In the genomic region with DNA sequence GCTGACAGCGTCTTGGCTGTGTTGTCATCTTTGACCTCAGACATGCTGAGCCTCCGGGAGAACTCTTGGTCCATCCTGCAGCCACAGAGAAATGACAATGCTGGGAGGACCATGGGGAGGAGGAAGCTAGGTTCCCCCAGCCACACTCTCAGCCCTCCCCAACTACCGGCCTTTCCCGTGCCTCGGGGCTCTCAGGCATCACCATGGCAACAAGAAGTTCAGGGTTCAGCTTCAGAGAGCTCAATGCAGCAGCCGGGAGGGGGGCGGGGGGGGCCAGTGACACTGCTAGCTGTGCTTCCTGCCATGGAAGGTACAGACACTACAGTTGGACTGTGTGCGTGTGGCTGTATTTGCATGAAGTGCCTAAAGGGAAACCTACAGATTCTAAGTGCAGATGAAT, we compare ENCODE assay signal across 15 mouse cellular contexts.
DNase-seq lines count a peak whose midpoint lies in the region; ATAC-seq and TF ChIP-seq lines count a peak whose summit lies in the region.
"Had no signal": no experiment of that assay in that cellular context is flagged by ENCODE, and none has a peak within 500 bp of the region (broad histone marks: within the 10 kb centered on the region; RNA-seq: fewer than 3 reads in every experiment).

No protein-coding gene starts in this region.

- no peak overlapping the region for H3K9ac ChIP-seq in kidney, postnatal 0 days (ENCODE audit: low read depth, low read length)
- no peak overlapping the region for H3K9ac ChIP-seq in embryonic facial prominence, embryonic 14.5 days (ENCODE audit: low read depth, low read length)
- no peak overlapping the region for H3K9ac ChIP-seq in midbrain, embryonic 12.5 days (replicated peaks)
- H3K9ac ChIP-seq: liver, embryonic 14.5 days; stomach, embryonic 15.5 days had no signal

- TF ChIP-seq POLR2A in kidney, adult 2 months (IDR thresholded peaks at IDR 0.05; ENCODE audit: low read depth, low read length) = no peak

- no peaks in the 10 kb centered on the region for H3K27me3 ChIP-seq in kidney, postnatal 0 days (ENCODE audit: insufficient read depth, low read length)
- H3K27me3 ChIP-seq in kidney, adult 2 months (replicated peaks; ENCODE audit: control insufficient read depth, insufficient read depth, low read length) = no peaks in the 10 kb centered on the region
- H3K27me3 ChIP-seq in embryonic facial prominence, embryonic 14.5 days (replicated peaks; ENCODE audit: control insufficient read depth, insufficient read depth, low read length) = no peaks in the 10 kb centered on the region
- H3K27me3 ChIP-seq in midbrain, embryonic 12.5 days = no peaks in the 10 kb centered on the region
- H3K27me3 ChIP-seq: stomach, embryonic 15.5 days had no signal

- H3K4me2 ChIP-seq in kidney, postnatal 0 days (ENCODE audit: low read length) = no peak overlapping the region
- H3K4me2 ChIP-seq in embryonic facial prominence, embryonic 14.5 days (ENCODE audit: low read depth, low read length) = no peak overlapping the region
- no peak overlapping the region for H3K4me2 ChIP-seq in midbrain, embryonic 12.5 days (replicated peaks)
- H3K4me2 ChIP-seq: stomach, embryonic 15.5 days had no signal

- H3K36me3 ChIP-seq in kidney, postnatal 0 days (ENCODE audit: insufficient read depth, low read length) = peaks cover 56% of the 10 kb centered on the region
- H3K36me3 ChIP-seq in kidney, adult 2 months (ENCODE audit: control insufficient read depth, insufficient read depth, low read length) = no peaks in the 10 kb centered on the region
- peaks cover 94% of the 10 kb centered on the region for H3K36me3 ChIP-seq in embryonic facial prominence, embryonic 14.5 days (ENCODE audit: control insufficient read depth, insufficient read depth, low read length)
- H3K36me3 ChIP-seq in midbrain, embryonic 12.5 days = peaks cover 53% of the 10 kb centered on the region

- no peak overlapping the region for H3K4me3 ChIP-seq in kidney, postnatal 0 days (replicated peaks; ENCODE audit: low read depth, low read length)
- H3K4me3 ChIP-seq in kidney, adult 2 months (ENCODE audit: insufficient read depth, low read depth, low read length) = no peak overlapping the region
- H3K4me3 ChIP-seq in embryonic facial prominence, embryonic 14.5 days (ENCODE audit: low read depth, low read length) = no peak overlapping the region
- no peak overlapping the region for H3K4me3 ChIP-seq in midbrain, embryonic 12.5 days
- H3K4me3 ChIP-seq: left cerebral cortex, adult 2 months; stomach, embryonic 15.5 days had no signal

- 43% methylated on average over 8 of the region's 8 CpGs for WGBS in kidney, postnatal 0 days
- 40% methylated on average over 8 of the region's 8 CpGs for WGBS in kidney, adult 2 months
- WGBS in embryonic facial prominence, embryonic 14.5 days = 44% methylated on average over 8 of the region's 8 CpGs
- 31% methylated on average over 8 of the region's 8 CpGs for WGBS in midbrain, embryonic 12.5 days

- no peak overlapping the region for H3K27ac ChIP-seq in kidney, postnatal 0 days
- H3K27ac ChIP-seq in kidney, adult 2 months (ENCODE audit: insufficient read depth, low read depth, low read length) = no peak overlapping the region
- no peak overlapping the region for H3K27ac ChIP-seq in embryonic facial prominence, embryonic 14.5 days (replicated peaks; ENCODE audit: low read depth, low read length)
- H3K27ac ChIP-seq in midbrain, embryonic 12.5 days (replicated peaks) = peak overlapping the region; percentile 1; the same call in 1 of the 2 replicates
- H3K27ac ChIP-seq: left cerebral cortex, adult 2 months; liver, embryonic 14.5 days; stomach, embryonic 15.5 days had no signal

- no peaks in the 10 kb centered on the region for H3K4me1 ChIP-seq in kidney, postnatal 0 days (replicated peaks; ENCODE audit: insufficient read depth, low read length)
- no peaks in the 10 kb centered on the region for H3K4me1 ChIP-seq in kidney, adult 2 months (ENCODE audit: control insufficient read depth, insufficient read depth, low read length)
- H3K4me1 ChIP-seq in embryonic facial prominence, embryonic 14.5 days (ENCODE audit: control insufficient read depth, insufficient read depth, low read length) = no peaks in the 10 kb centered on the region
- H3K4me1 ChIP-seq in midbrain, embryonic 12.5 days = peaks cover 8% of the 10 kb centered on the region

- ATAC-seq in kidney, postnatal 0 days (replicated peaks; ENCODE audit: low FRiP score, low read depth) = no peak
- 0 out of 2 replicates have a peak, but pooled peaks have one; percentile 26 for ATAC-seq in embryonic facial prominence, embryonic 14.5 days (ENCODE audit: low read depth)
- peak; percentile 49; the same call in 1 of the 2 replicates for ATAC-seq in midbrain, embryonic 12.5 days (ENCODE audit: low FRiP score, low read depth)

- no peaks in the 10 kb centered on the region for H3K9me3 ChIP-seq in kidney, postnatal 0 days (replicated peaks; ENCODE audit: low read length)
- no peaks in the 10 kb centered on the region for H3K9me3 ChIP-seq in embryonic facial prominence, embryonic 14.5 days (ENCODE audit: control insufficient read depth, low read length)
- H3K9me3 ChIP-seq in midbrain, embryonic 12.5 days = no peaks in the 10 kb centered on the region
- H3K9me3 ChIP-seq: stomach, embryonic 15.5 days had no signal

- DNase-seq in kidney, postnatal 0 days (ENCODE audit: low spot score) = peak; percentile 10
- DNase-seq in kidney, adult 2 months = no peak
- peak; percentile 38 for DNase-seq in ES-CJ7 (ENCODE audit: low read depth, low spot score)
- peak; percentile 15 for DNase-seq in embryonic facial prominence, embryonic 14.5 days (ENCODE audit: low spot score)
- DNase-seq in right cerebral cortex, adult 18-20 months = no peak
- no peak for DNase-seq in adrenal gland, adult 18-20 months (ENCODE audit: low spot score in 2 of 2)
- DNase-seq in thymus, postnatal 0 days (ENCODE audit: low spot score) = no peak
- DNase-seq: cerebellum, adult 11-12 months; gastrocnemius, postnatal 36 days; heart, postnatal 10 days; kidney, adult 8-10 months had no signal

- no peak for TF ChIP-seq CTCF in kidney, postnatal 0 days (IDR thresholded peaks at IDR 0.05; ENCODE audit: low read depth)
- no peak for TF ChIP-seq CTCF in kidney, adult 2 months (conservative IDR thresholded peaks at IDR 0.05; ENCODE audit: insufficient read depth, insufficient read length, low read depth, low read length)

Comparison
In these comparisons a context has a peak if more than half of its experiments do, and no peak if none do; other contexts are left out.
1. DNase-seq: peak in kidney, postnatal 0 days (single experiment), ES-CJ7 (single experiment) and embryonic facial prominence, embryonic 14.5 days (single experiment); none in kidney, adult 2 months (single experiment), right cerebral cortex, adult 18-20 months (single experiment), adrenal gland, adult 18-20 months (0 of 2) and thymus, postnatal 0 days (single experiment).